ENCODE assay signal across 7 mouse cellular contexts in genomic region chr3:86786845-86787351, GRCm38 (mm10).
A peak's percentile ranks its signal among the peaks of the same experiment; 100 is the strongest.
DNase-seq lines count a peak whose midpoint lies in the region; ATAC-seq and TF ChIP-seq lines count a peak whose summit lies in the region.

No protein-coding gene starts in this region.

- 56% methylated on average over 11 of the region's 11 CpGs for WGBS in hindbrain, embryonic 16.5 days

- H3ac ChIP-seq in myocyte (ENCODE audit: control insufficient read depth, insufficient read length), result no peak overlapping the region

- 0 out of 2 replicates have a peak overlapping the region, but pooled peaks have one; percentile 43 for H3K9ac ChIP-seq in hindbrain, embryonic 16.5 days (ENCODE audit: low read depth, low read length)

- DNase-seq in adrenal gland, postnatal 10 days, result peak; percentile 71
- DNase-seq in cerebellum, adult 9-11 months, result peak; percentile 89
- DNase-seq in gastrocnemius, postnatal 14 days, result peak; percentile 76
- DNase-seq in left cerebral cortex, postnatal 36 days (ENCODE audit: low spot score in 2 of 2), result peak; percentile 55 to 58
- no peak for DNase-seq in thymus, adult 18-20 months

- H3K4me2 ChIP-seq in hindbrain, embryonic 16.5 days (ENCODE audit: low read length), result no peak overlapping the region
- no peak overlapping the region for H3K4me2 ChIP-seq in myocyte (ENCODE audit: low read depth)

- intact Hi-C loops in gastrocnemius, postnatal 14 days (cut with DNase I; ENCODE audit: low total_unique reads), result no loop called here
- intact Hi-C loops in left cerebral cortex, postnatal 36 days (cut with DNase I), result no loop called here

- no peak overlapping the region for H3K4me3 ChIP-seq in hindbrain, embryonic 16.5 days (ENCODE audit: low read length)
- no peak overlapping the region for H3K4me3 ChIP-seq in myocyte

- no peaks in the 10 kb centered on the region for H3K9me3 ChIP-seq in hindbrain, embryonic 16.5 days (ENCODE audit: control insufficient read depth, low read length)

- H3K4me1 ChIP-seq in hindbrain, embryonic 16.5 days (ENCODE audit: control insufficient read depth, insufficient read depth, low read depth, low read length), result peaks cover 24% of the 10 kb centered on the region

- H3K27me3 ChIP-seq in hindbrain, embryonic 16.5 days (replicated peaks; ENCODE audit: control insufficient read depth, insufficient read depth, low read length), result no peaks in the 10 kb centered on the region
- no peaks in the 10 kb centered on the region for H3K27me3 ChIP-seq in myocyte (ENCODE audit: control insufficient read depth, insufficient read depth, insufficient read length)

- no peak for TF ChIP-seq POLR2A in myocyte (IDR thresholded peaks at IDR 0.05; ENCODE audit: insufficient read length, low read depth)

- H3K79me2 ChIP-seq in myocyte (ENCODE audit: control insufficient read depth, insufficient read depth), result no peaks in the 10 kb centered on the region

- peak; percentile 93 for ATAC-seq in hindbrain, embryonic 16.5 days

- H3K27ac ChIP-seq in hindbrain, embryonic 16.5 days (ENCODE audit: low read depth, low read length), result peak overlapping the region; percentile 82

- H3K36me3 ChIP-seq in hindbrain, embryonic 16.5 days (ENCODE audit: control insufficient read depth, insufficient read depth, low read length), result peaks cover 9% of the 10 kb centered on the region
- no peaks in the 10 kb centered on the region for H3K36me3 ChIP-seq in myocyte (ENCODE audit: control insufficient read depth, insufficient read depth)

TF ChIP-seq in myocyte, 11 proteins besides CTCF, POLR2A, EP300 and RAD21:
- no peak for TF ChIP-seq USF1 (IDR thresholded peaks at IDR 0.05; ENCODE audit: low read depth)
- TF ChIP-seq MAX (IDR thresholded peaks at IDR 0.05; ENCODE audit: low read depth), result no peak
- no peak for TF ChIP-seq MYOD1 (IDR thresholded peaks at IDR 0.05; ENCODE audit: control insufficient read depth in 1 of 3, insufficient read length in 2 of 3, low read depth in 2 of 3)
- peak; percentile 59; the same call in 1 of the 2 replicates for TF ChIP-seq CEBPB (IDR thresholded peaks at IDR 0.05; ENCODE audit: insufficient read depth, poor library complexity, severe bottlenecking)
TF ChIP-seq in myocyte: peak in this region for 1.

Comparison
In these comparisons a context has a peak if more than half of its experiments do, and no peak if none do; other contexts are left out.
1. DNase-seq: peak in adrenal gland, postnatal 10 days (single experiment), cerebellum, adult 9-11 months (single experiment), gastrocnemius, postnatal 14 days (single experiment) and left cerebral cortex, postnatal 36 days (2 of 2); none in thymus, adult 18-20 months (0 of 2).